Mouse (Mus musculus) forelimb bud, embryonic 11.5 days (tissue): Measurements from ENCODE around the gene Cacna2d2.
A peak's percentile ranks its signal among the peaks of the same experiment; 100 is the strongest.

Source experiments
- DNase-seq: peaks from one replicate; pipeline ENCODE4 v3.0.0-alpha.2; 2012; ENCODE audit warnings: low read depth, low spot score

Gene Cacna2d2

DNA sequence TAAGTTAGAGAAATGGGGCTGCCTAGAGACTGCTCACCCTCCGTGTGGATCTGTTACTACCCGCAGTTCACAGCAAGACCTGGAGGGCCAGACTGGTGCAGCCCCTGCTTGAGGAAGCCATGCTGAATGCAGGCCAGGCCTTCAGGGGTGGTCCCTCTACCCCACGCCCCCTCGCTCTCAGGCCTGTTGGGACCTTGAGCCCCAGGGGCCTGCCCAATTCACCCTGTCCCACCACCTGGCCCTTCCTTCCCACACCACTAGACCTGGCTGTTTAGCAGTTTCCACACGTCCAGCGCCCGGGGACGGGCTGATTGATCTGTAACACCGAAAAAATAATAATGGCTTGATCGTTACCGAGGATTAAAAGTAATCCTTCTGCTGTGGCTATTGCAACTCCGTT lies 94.8 kb downstream of the Cacna2d2 start:
- DNase-seq, result no peak

- no peak for DNase-seq
Observed at GRCm38 (mm10) chr9:107496359-107496758, 96.9 kb downstream of the Cacna2d2 start.

DNA sequence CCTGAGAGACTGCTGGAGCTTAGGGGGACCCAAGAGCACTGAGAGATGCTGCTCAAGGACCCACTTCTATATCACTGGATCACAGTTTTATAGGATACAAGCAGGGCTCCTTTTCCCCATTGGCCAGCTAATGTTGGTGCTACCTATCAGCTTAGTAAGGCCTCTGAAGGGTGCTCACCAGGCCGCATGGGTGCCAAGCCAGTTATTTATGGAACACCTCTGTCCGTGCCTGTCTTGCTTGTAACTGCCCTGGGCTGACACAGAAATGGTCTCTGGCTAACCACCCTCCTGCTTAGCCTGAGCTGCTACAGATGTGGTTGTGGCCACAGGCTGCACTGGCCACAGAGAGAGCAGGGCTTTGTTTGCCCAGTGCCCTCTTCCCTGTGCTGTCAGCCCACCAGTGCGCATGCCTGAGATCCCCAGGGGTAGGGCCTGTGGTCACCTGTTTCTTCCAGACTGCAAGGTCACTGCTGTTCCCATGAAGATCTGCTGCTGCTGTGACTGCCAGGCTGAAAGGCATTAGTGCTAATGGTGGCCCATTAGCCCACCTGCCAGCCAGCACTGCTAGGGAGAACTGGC lies 101.4 kb downstream of the Cacna2d2 start:
- DNase-seq, result no peak

DNA sequence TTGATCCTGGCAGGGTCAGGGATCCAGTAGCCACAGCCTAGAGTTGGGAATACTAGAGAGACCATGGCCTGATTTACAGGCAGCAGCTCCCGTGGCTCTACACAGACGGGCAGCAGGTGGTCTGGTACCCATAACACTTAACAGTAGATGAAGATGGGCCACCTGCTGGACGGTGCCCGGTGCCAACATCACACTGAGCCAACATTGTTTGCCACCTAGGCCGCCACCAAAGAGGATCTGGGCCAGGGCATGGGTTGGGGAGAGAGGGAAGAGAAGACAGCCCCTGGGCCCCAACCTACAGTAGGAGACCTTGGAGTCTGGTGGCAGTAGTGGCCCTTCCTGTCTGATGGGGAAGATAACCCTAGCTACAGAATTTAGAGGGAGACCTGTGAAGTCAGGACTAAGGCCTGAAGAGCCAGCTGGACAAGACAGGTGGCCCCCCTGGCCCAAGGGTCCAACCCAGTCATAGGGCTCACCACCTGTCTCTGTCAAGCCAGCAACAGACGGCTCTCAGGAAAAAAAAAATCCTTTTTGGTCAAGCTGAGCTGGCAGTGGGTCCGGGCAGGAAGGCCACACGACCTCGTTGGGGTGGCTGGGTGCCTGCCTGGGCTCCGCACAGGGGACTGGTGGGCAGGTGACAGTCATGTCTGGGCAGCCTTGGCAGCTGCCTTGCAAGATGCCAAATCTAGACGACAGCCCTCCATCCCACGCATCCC lies 102.9 kb downstream of the Cacna2d2 start:
- no peak for DNase-seq

DNA sequence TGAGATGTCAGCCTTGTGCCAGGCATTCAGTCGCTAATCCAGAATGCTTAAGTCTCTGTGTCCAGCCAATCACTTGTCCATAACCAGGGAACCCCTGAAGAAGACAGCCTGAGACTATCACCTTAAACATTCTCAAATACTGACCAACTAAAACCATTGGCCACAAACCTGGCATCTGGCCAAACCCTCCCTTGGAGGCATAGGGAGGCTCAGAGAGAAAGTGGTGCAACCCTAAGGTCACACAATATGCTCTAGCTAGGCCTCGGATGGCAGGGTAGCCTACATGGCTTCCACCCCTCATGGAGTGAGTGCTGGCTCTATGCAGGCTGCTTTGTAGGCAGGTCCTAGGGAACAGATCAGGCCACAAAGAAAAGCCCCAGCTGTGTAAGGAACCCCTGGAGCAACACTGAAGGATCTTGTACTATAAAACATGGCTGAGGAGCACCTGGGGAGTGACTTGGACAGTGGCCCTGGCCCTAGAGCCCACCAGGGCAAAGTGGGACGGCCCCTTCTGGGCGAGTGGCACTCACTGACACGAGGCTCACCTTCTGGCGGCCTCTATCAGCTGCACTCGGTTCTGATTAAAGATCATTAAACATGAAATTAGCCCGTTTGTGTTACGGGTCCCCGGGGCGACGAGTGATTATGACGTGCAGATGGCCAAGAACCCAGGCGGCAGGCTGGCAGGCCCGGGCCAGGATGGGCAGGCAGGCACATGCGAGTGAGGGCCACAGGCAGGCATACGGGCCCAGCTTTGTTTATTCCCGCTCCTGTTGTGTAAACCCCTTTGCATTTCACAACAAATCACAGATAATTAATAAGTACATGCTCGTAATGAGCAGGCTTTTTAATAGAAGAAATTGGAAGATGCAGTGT lies 105.5 kb downstream of the Cacna2d2 start:
- no peak for DNase-seq

DNA sequence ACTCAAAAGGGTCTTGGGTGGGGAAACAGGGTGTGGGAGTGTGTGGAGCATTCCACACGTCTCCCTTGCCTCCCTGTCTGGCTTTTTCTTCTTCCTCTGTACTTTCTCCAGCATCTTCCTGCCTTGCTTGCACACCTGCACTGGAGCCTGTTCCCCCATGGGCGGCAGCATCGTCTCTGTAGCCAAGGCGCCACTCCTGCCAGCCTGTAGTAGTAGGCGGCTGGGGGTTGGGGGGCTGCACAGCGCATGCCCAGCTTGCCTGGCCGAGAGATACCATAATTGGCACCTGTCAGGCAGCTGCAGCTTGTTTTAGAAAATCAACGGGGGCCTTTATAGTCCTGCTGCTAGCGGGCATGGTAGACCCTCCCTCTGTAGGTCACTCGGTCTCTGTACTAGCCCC lies 108.9 kb downstream of the Cacna2d2 start:
- DNase-seq, result no peak

- no peak for DNase-seq
Observed at GRCm38 (mm10) chr9:107510384-107511100, 111.1 kb downstream of the Cacna2d2 start.

DNA sequence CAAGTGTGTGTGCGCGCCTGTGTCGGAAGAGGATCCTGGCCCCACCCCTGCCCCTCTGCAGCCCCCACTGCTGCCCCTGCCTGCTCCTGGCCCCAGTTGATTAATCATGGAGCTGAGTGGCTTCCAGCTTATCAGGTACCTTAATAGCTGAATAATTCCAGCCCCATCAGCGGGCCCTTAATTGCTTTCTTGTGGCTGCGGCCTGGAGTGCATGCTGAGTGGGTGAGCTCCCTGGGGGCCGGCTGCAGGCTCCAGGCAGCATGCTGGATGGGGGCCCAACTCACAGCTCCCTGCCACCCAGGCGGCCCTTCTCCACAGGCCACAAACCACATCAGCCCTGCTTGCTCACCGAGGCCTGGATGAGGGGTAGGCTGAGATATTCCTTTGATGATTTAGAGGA lies 112.0 kb downstream of the Cacna2d2 start:
- DNase-seq, result no peak

- no peak for DNase-seq
Observed at GRCm38 (mm10) chr9:107512326-107512725, 112.9 kb downstream of the Cacna2d2 start.

GRCm38 (mm10) chr9:107514303-107514955 lies 115.0 kb downstream of the Cacna2d2 start:
- peak; percentile 79 for DNase-seq

GRCm38 (mm10) chr9:107520331-107520730 lies 120.9 kb downstream of the Cacna2d2 start:
- no peak for DNase-seq

DNA sequence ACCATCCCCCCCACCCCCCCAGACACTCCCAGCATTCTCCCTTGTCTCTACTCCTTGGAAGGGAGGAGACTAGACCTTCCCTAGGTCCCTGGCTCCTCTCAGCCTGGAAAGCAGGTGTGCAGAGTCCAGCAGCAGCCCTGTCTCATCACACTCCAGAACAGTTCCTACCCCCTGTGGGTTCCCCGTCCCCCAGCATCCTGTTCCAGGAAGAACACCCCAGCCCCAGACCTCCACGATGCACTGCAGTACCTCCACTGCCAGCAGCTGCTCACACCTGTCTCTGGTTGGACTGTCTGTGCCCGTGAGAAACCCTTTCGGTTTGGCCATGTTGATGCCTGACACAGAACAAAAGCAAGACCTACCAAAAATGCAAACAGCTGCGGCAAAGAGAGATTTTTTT lies 121.8 kb downstream of the Cacna2d2 start:
- DNase-seq, result no peak

GRCm38 (mm10) chr9:107521711-107522399 lies 122.4 kb downstream of the Cacna2d2 start:
- no peak for DNase-seq

GRCm38 (mm10) chr9:107522400-107522711 lies 122.9 kb downstream of the Cacna2d2 start:
- no peak for DNase-seq

DNA sequence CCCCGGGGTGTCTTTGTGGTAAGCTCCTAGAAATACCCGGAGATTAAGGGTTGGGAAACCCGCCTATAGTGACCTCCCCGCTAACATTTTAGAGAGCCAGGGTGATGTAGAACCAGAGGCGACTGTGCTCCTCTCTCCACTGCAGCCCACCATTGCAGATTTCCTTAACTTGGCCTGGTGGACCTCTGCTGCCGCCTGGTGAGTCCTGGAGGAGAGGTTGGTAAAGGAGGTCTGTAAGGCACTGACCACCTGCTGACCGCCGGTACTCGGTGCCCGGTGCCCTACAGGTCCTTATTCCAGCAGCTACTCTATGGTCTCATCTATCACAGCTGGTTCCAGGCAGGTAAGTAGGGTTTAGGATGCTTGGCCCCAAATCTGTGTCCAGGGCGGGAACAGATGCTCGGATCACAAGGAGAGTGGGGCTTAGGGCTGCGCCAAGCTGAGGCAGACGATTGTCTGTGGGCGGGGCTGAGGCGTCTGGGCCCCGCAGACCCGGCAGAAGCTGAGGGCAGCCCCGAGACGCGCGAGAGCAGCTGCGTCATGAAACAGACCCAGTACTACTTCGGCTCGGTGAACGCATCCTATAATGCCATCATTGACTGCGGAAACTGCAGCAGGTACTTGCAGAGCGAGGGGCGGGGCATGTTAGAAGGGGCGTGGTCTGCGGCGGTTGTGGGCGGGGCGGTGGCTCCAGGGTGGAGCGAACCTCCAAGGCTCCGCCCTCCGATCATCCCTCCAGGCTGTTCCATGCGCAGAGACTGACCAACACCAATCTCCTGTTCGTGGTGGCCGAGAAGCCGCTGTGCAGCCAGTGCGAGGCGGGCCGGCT lies 127.0 kb downstream of the Cacna2d2 start:
- DNase-seq, result peak; percentile 60

DNA sequence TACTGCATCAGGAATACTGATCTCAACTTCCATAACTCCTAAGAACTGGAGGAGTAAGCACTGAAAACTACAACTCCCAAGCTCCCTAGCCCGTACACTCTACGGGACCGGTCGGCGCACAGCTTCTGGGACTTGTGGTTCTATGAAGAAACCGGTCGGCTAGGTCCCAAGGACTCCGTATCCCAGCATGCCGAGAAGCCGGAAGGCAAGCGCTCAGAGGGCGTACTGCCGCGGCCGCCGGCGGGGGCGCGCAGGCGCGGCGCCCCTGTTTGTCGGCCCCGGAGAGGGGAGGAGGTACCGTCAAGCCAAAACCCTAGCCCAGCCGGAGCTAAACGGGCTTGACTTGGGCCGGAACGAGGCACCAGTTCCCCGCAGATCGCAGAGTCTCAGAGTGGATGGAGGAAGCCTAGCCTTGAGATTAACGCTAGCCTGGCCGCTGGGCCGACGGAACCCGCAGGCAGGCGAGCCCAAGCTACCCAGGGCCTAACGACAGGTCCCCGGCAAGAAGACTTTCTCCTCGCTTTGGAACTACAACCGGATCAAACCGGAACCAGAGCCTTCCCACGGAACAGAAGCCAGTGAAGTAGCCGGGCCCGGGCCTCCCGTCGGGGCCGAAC lies 134.5 kb downstream of the Cacna2d2 start, which contains the start of gene Tmem115:
TSS of gene Tmem115 (plus strand) at position 155 of the 617 bp plus-strand sequence.
- peak; percentile 96 for DNase-seq

DNA sequence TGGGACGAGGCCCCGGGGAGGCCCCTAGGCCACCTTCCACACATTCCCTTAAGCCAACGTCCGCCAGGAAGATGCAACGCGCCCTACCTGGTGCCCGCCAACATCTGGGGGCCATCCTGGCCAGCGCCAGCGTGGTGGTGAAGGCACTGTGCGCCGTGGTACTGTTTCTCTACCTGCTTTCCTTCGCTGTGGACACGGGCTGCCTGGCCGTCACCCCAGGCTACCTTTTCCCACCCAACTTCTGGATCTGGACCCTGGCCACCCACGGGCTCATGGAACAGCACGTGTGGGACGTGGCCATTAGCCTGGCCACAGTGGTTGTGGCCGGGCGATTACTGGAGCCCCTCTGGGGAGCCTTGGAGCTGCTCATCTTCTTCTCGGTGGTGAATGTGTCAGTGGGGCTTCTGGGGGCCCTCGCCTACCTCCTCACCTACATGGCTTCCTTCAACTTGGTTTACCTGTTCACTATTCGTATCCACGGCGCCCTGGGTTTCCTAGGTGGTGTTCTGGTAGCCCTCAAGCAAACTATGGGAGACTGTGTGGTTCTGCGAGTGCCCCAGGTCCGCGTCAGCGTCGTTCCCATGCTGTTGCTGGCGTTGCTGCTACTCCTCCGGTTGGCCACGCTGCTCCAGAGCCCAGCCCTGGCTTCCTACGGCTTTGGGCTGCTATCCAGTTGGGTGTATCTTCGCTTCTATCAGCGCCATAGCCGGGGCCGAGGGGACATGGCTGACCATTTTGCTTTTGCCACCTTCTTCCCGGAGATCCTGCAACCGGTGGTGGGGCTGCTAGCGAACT lies 135.2 kb downstream of the Cacna2d2 start:
- no peak for DNase-seq

GRCm38 (mm10) chr9:107538231-107538630 lies 138.8 kb downstream of the Cacna2d2 start:
- no peak for DNase-seq

DNA sequence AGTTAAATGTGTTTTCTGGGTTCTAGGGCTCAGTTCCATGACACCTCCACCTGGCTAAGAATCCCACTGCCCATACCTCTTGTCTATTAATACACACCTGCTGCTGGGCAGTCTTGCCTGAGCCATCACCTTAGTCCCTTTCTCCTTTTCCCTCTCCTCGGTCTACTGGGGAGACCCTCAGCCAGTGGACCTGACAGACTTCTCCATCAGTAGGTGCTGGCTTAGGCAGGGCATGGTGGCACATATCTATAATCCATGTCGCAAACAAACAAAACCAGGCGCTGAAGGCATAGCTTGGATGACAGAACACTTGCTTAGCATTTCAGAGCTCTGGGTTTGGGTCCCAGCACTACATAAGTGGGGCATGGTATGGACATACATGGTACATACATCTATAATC lies 139.3 kb downstream of the Cacna2d2 start:
- no peak for DNase-seq
